In the genomic region with DNA sequence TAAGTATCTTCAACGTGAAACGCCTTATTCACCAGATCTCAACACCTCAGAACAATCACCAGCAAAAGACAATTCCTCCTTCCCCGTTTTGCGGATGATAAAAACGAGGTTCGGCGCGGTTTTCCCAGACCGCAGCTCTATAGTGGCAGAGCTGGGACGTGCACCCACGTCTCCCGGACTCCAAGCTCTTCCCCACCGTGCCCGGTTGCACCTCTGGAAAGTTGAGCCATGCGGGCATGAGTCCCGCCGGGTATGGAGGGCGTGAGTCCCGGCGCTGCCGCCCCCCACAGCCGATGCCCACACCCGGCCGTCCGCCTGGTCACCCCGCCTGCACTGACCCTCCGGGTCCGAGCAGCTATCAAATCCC, we compare ENCODE assay signal across 8 mouse cellular contexts. TPM values are rescaled to one million over a fixed set of nuclear protein-coding genes. Genes with fewer than 3 reads are reported as not detected.
DNase-seq lines count a peak whose midpoint lies in the region; ATAC-seq and TF ChIP-seq lines count a peak whose summit lies in the region.

No protein-coding gene starts in this region.

- H3K9ac ChIP-seq in embryonic facial prominence, embryonic 15.5 days, result peak overlapping the region; percentile 90
- peak overlapping the region; percentile 86 for H3K9ac ChIP-seq in liver, embryonic 12.5 days

- H3K4me3 ChIP-seq in gastrocnemius, adult 2 months, result peak overlapping the region; percentile 90
- H3K4me3 ChIP-seq in embryonic facial prominence, embryonic 15.5 days (replicated peaks), result peak overlapping the region; percentile 97
- peak overlapping the region; percentile 87 for H3K4me3 ChIP-seq in liver, embryonic 12.5 days

- H3K4me2 ChIP-seq in embryonic facial prominence, embryonic 15.5 days (replicated peaks), result peak overlapping the region; percentile 90
- H3K4me2 ChIP-seq in liver, embryonic 12.5 days, result peak overlapping the region; percentile 98

- no peaks in the 10 kb centered on the region for H3K27me3 ChIP-seq in embryonic facial prominence, embryonic 15.5 days
- H3K27me3 ChIP-seq in liver, embryonic 12.5 days (replicated peaks), result no peaks in the 10 kb centered on the region

- no peak for DNase-seq in gastrocnemius, adult 2 months
- DNase-seq in gastrocnemius, adult 18-20 months (ENCODE audit: low spot score), result no peak
- peak; percentile 31 for DNase-seq in 3T3-L1 (ENCODE audit: low read depth, low spot score)
- DNase-seq in gastrocnemius, adult 8-10 months (ENCODE audit: low spot score in 2 of 2), result no peak
- DNase-seq in left cerebral cortex, postnatal 14 days (ENCODE audit: low spot score in 2 of 2), result no peak
- DNase-seq in spleen, adult 18-20 months, result no peak

- WGBS in embryonic facial prominence, embryonic 15.5 days, result 0% methylated on average over 28 of the region's 28 CpGs
- WGBS in liver, embryonic 12.5 days (ENCODE audit: insufficient replicate concordance), result under 1% methylated on average over 28 of the region's 28 CpGs

- peak overlapping the region; percentile 87 for H3K27ac ChIP-seq in gastrocnemius, adult 2 months
- peak overlapping the region; percentile 93 for H3K27ac ChIP-seq in embryonic facial prominence, embryonic 15.5 days (replicated peaks)
- H3K27ac ChIP-seq in liver, embryonic 12.5 days, result 0 out of 2 replicates have a peak overlapping the region, but pooled peaks have one; percentile 20

- H3K9me3 ChIP-seq in embryonic facial prominence, embryonic 15.5 days (replicated peaks), result no peaks in the 10 kb centered on the region
- no peaks in the 10 kb centered on the region for H3K9me3 ChIP-seq in liver, embryonic 12.5 days (replicated peaks)

- H3K36me3 ChIP-seq in embryonic facial prominence, embryonic 15.5 days, result no peaks in the 10 kb centered on the region
- H3K36me3 ChIP-seq in liver, embryonic 12.5 days, result no peaks in the 10 kb centered on the region

- peaks cover 46% of the 10 kb centered on the region for H3K4me1 ChIP-seq in embryonic facial prominence, embryonic 15.5 days
- H3K4me1 ChIP-seq in liver, embryonic 12.5 days, result peaks cover 43% of the 10 kb centered on the region

- intact Hi-C loops in gastrocnemius, adult 2 months (cut with DNase I), result loop anchor here (5.0 kb wide), 2 partner anchors 61 to 81 kb away; no protein-coding TSS in a partner anchor
- intact Hi-C loops in left cerebral cortex, postnatal 14 days (cut with DNase I), result loop anchor here (5.0 kb wide), 1 partner anchor 56 kb away; no protein-coding TSS in a partner anchor

- peak; percentile 2; the same call in 1 of the 2 replicates for ATAC-seq in embryonic facial prominence, embryonic 15.5 days (ENCODE audit: insufficient number of reproducible peaks, low FRiP score, low TSS enrichment, low read depth)
- ATAC-seq in liver, embryonic 12.5 days, result no peak

- no peak for TF ChIP-seq CTCF in gastrocnemius, adult 2 months (IDR thresholded peaks at IDR 0.05)

RNA-seq across cellular contexts. Expression of gene Sipa1l3, which starts 0.4 kb away (rescaled TPM):
- total RNA-seq in gastrocnemius, adult 2 months (2021), result 1 to 10 TPM; 7.0 to 9.2 TPM
- 1 to 10 TPM; 6.6 to 7.1 TPM for total RNA-seq in gastrocnemius, adult 18-20 months (2021)
- 21.6 and 22.4 TPM in 2 replicates for polyA plus RNA-seq in embryonic facial prominence, embryonic 15.5 days (2015; fragmentation: Nextera tagmentation; extraction: Ambion mirVana)
- polyA plus RNA-seq in liver, embryonic 12.5 days (2016; fragmentation: Nextera tagmentation; extraction: Ambion mirVana), result 4.1 and 4.7 TPM in 2 replicates
- 1 to 10 TPM; 5.3 to 7.0 (median 6.2) TPM for total RNA-seq in gastrocnemius, adult 8-10 months (2022)
- 10 to 100 TPM; 50.1 to 54.8 TPM for total RNA-seq in left cerebral cortex, postnatal 14 days (2021)

Comparison
In these comparisons a context has a peak if more than half of its experiments do, and no peak if none do; other contexts are left out.
1. H3K27ac ChIP-seq: peak in every context shown above with its lines; median percentile 93 in embryonic facial prominence, embryonic 15.5 days; 87 in gastrocnemius, adult 2 months; 20 in liver, embryonic 12.5 days.
2. RNA of gene Sipa1l3, which starts 0.4 kb away (total RNA-seq): 50.1 to 54.8 TPM in left cerebral cortex, postnatal 14 days; 7.0 to 9.2 TPM in gastrocnemius, adult 2 months, 6.6 to 7.1 TPM in gastrocnemius, adult 18-20 months and 5.3 to 7.0 TPM in gastrocnemius, adult 8-10 months; every median in the first group is over 4 times any median in the second.
3. Peak in every context shown above with its lines, with median percentiles within 50 percentile points of each other: H3K4me3 ChIP-seq.